Mouse (Mus musculus) stomach, postnatal 0 days (tissue): ENCODE results near the gene Prr23a3. TPM values are rescaled to one million over a fixed set of nuclear protein-coding genes. Genes with fewer than 3 reads are reported as not detected.

ENCODE experiments used
- ATAC-seq: fragments of 200-750 bp; cut with Nextera tagmentation; 2 replicates; pipeline ENCODE4 v1.8.0; 2017; ENCODE audit not compliant: low FRiP score, low TSS enrichment
- DNase-seq: peaks from one replicate; pipeline ENCODE4 v3.0.0-alpha.2; 2016; ENCODE audit warnings: low spot score
- H3K27ac ChIP-seq: fragments of 300-500 bp; sonication (generic); replicated peaks from 2 replicates; pipeline ENCODE4 v1.5.1; 2014; ENCODE audit warnings: mild to moderate bottlenecking, control low read depth
- H3K27me3 ChIP-seq: fragments of 300-500 bp; sonication (generic); 2 replicates; pipeline ENCODE4 v1.6.1; 2014; ENCODE audit warnings: low read length; ENCODE audit not compliant: control insufficient read depth, insufficient read depth
- H3K36me3 ChIP-seq: fragments of 300-500 bp; sonication (generic); 2 replicates; pipeline ENCODE4 v1.6.1; 2014; ENCODE audit warnings: low read length, mixed read lengths; ENCODE audit not compliant: control insufficient read depth, insufficient read depth
- H3K4me1 ChIP-seq: fragments of 300-500 bp; sonication (generic); replicated peaks from 2 replicates; pipeline ENCODE4 v1.6.1; 2014; ENCODE audit warnings: antibody characterized with exemption; ENCODE audit not compliant: control insufficient read depth, insufficient read depth
- H3K4me2 ChIP-seq: fragments of 300-500 bp; sonication (generic); replicated peaks from 2 replicates; pipeline ENCODE4 v1.6.1; 2014; ENCODE audit warnings: low read depth, mild to moderate bottlenecking, control low read depth, moderate library complexity
- H3K4me3 ChIP-seq: fragments of 300-500 bp; sonication (generic); 2 replicates; pipeline ENCODE4 v1.5.1; 2014; ENCODE audit warnings: low read depth, low read length, control low read depth
- H3K9ac ChIP-seq: fragments of 300-500 bp; sonication (generic); 2 replicates; pipeline ENCODE4 v1.6.1; 2014; ENCODE audit warnings: mild to moderate bottlenecking, low read length, control low read depth, mixed read lengths
- H3K9me3 ChIP-seq: fragments of 300-500 bp; sonication (generic); 2 replicates; pipeline ENCODE4 v1.6.1; 2016; ENCODE audit warnings: low read length; ENCODE audit not compliant: control insufficient read depth
- CTCF ChIP-seq: IDR thresholded peaks from 2 replicates; pipeline ENCODE4 v1.5.1; 2016; ENCODE audit warnings: antibody characterized with exemption, low read depth, mild to moderate bottlenecking, moderate library complexity
- EP300 ChIP-seq: optimal IDR thresholded peaks from 2 replicates; pipeline ENCODE3; 2016; ENCODE audit warnings: antibody characterized with exemption
- WGBS: fragments of 180-500 bp; shearing (Covaris S2); extraction: QIAGEN DNeasy Blood & Tissue Kit; methylation state at CpG from one replicate; pipeline ENCODE4 v1.1.7; 2014; 5-methylcytosine and 5-hydroxymethylcytosine counted together
- polyA plus RNA-seq: library from polyadenylated mRNA; unstranded; fragments of >200 nt; fragmentation: Nextera tagmentation; extraction: Ambion mirVana; gene quantifications from 2 replicates; pipeline ENCODE4 v1.2.1, GENCODE M21; 2015

Prr23a3 gene
- polyA plus RNA-seq = not detected in 2 replicates

GRCm38 (mm10) chr9:98864571-98864970 is at the start of gene Prr23a3:
TSS of gene Prr23a3 (plus strand) at chr9:98864767.
- no peaks in the 10 kb centered on the region for H3K9me3 ChIP-seq
- WGBS = 53% methylated on average over 22 of the region's 22 CpGs
- TF ChIP-seq CTCF = no peak
- no peak for TF ChIP-seq EP300
- H3K4me3 ChIP-seq = no peak within 1 kb of the TSS
- ATAC-seq (no peak), DNase-seq (no peak)
- H3K4me2 ChIP-seq = no peak within 1 kb of the TSS
- H3K27me3 ChIP-seq = no peaks in the 10 kb centered on the region
- no peak within 1 kb of the TSS for H3K27ac ChIP-seq
- no peak within 1 kb of the TSS for H3K9ac ChIP-seq
- H3K36me3 ChIP-seq = no peaks in the 10 kb centered on the region
- no peaks in the 10 kb centered on the region for H3K4me1 ChIP-seq

DNA sequence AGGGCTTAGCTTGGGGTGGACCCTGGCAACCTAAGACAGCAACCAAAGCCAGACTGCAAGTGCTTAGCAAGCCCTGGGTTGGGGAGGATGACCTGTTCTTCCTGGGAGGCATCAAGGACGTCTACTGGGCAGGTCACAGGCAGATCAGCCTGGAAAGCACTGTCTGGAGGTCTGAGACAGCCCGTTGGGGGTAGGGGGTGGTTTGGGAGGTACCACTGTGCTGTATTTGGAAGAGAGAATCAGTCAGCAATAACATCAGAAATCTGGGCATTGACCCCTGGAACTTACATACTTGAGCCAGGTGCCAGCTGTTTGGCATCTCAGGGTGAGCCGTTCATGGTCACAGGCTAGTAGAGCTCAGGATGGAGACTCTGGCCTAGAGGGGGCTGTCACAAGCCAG is 48.5 kb upstream of the Prr23a3 start:
- Histone ChIP-seq H3K9ac (no peak overlapping the region), H3K4me3 (no peak overlapping the region), H3K9me3 (no peaks in the 10 kb centered on the region), H3K27me3 (no peaks in the 10 kb centered on the region), H3K36me3 (no peaks in the 10 kb centered on the region), H3K27ac (no peak overlapping the region), H3K4me2 (no peak overlapping the region), H3K4me1 (no peaks in the 10 kb centered on the region)
- ATAC-seq = no peak
- WGBS = 60% methylated on average over 3 of the region's 3 CpGs
- TF ChIP-seq CTCF (no peak), EP300 (no peak)
- peak; percentile 8 for DNase-seq

- WGBS = 79% methylated on average over 7 of the region's 7 CpGs
- Histone ChIP-seq H3K27ac (no peak overlapping the region), H3K9ac (no peak overlapping the region), H3K36me3 (no peaks in the 10 kb centered on the region), H3K27me3 (no peaks in the 10 kb centered on the region), H3K4me2 (no peak overlapping the region), H3K4me1 (no peaks in the 10 kb centered on the region), H3K4me3 (no peak overlapping the region), H3K9me3 (no peaks in the 10 kb centered on the region)
- DNase-seq = no peak
- ATAC-seq = no peak
- no peak for TF ChIP-seq CTCF
- TF ChIP-seq EP300 = no peak
Observed at GRCm38 (mm10) chr9:98817592-98817991, 47.0 kb upstream of the Prr23a3 start.

- no peak overlapping the region for H3K4me2 ChIP-seq
- no peak overlapping the region for H3K9ac ChIP-seq
- no peaks in the 10 kb centered on the region for H3K4me1 ChIP-seq
- no peak for DNase-seq
- no peak overlapping the region for H3K27ac ChIP-seq
- H3K27me3 ChIP-seq = no peaks in the 10 kb centered on the region
- WGBS = 72% methylated on average over 5 of the region's 5 CpGs
- TF ChIP-seq CTCF (no peak), EP300 (no peak)
- H3K36me3 ChIP-seq = no peaks in the 10 kb centered on the region
- H3K4me3 ChIP-seq = no peak overlapping the region
- ATAC-seq = no peak
- no peaks in the 10 kb centered on the region for H3K9me3 ChIP-seq
Observed at GRCm38 (mm10) chr9:98818971-98819370, 45.6 kb upstream of the Prr23a3 start.

DNA sequence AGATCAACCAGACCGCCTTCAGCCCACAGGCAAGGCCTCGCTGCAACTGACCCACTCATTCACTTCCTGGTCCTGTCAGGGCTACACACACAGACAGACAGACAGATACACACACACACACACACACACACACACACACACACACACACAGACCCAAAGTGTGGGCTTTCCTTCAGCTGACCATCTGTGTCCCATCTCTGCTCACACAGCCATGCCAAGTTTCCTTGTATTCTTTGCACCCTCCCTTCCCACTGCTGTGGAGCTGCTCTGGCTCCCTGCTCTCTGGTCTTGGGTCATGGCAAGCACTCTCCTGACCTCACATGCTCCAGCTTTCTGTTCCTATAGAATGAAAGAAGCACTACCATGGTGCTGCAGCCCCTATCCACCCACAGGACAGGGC is 45.1 kb upstream of the Prr23a3 start:
- ATAC-seq (no peak), DNase-seq (no peak)
- Histone ChIP-seq H3K4me1 (no peaks in the 10 kb centered on the region), H3K4me2 (no peak overlapping the region), H3K27ac (no peak overlapping the region), H3K36me3 (no peaks in the 10 kb centered on the region), H3K27me3 (no peaks in the 10 kb centered on the region), H3K4me3 (no peak overlapping the region), H3K9me3 (no peaks in the 10 kb centered on the region), H3K9ac (no peak overlapping the region)
- no peak for TF ChIP-seq EP300
- TF ChIP-seq CTCF = no peak
- WGBS = 84% methylated on average over 2 of the region's 2 CpGs

GRCm38 (mm10) chr9:98820461-98820860 is 44.1 kb upstream of the Prr23a3 start:
- WGBS = 88% methylated on average over 4 of the region's 4 CpGs
- no peak overlapping the region for H3K4me2 ChIP-seq
- no peaks in the 10 kb centered on the region for H3K9me3 ChIP-seq
- no peaks in the 10 kb centered on the region for H3K36me3 ChIP-seq
- H3K27ac ChIP-seq = no peak overlapping the region
- no peak overlapping the region for H3K9ac ChIP-seq
- no peak overlapping the region for H3K4me3 ChIP-seq
- DNase-seq = no peak
- no peaks in the 10 kb centered on the region for H3K27me3 ChIP-seq
- TF ChIP-seq EP300 (no peak), CTCF (no peak)
- no peaks in the 10 kb centered on the region for H3K4me1 ChIP-seq
- no peak for ATAC-seq
